Mouse (Mus musculus): ENCODE results near the gene Atxn2. TPM values are rescaled to one million over a fixed set of nuclear protein-coding genes. Genes with fewer than 3 reads are reported as not detected.
A peak's percentile ranks its signal among the peaks of the same experiment; 100 is the strongest.
"Not testable (repeated sequence)": the region's sequence is repeated elsewhere in the genome, so short reads cannot be mapped to it uniquely, and the experiment has no call there.

The Atxn2 gene
- 100 to 1,000 TPM; 143 to 153 (median 147) TPM for total RNA-seq (2022)

- peak; percentile 86 for DNase-seq (ENCODE audit: low spot score)
Observed at GRCm38 (mm10) chr5:121711174-121711927, at the start of gene Atxn2. Gene Atxn2 (plus strand): TSS chr5:121711337.

GRCm38 (mm10) chr5:121661494-121661893, 49.6 kb upstream of the Atxn2 start:
- no peak for DNase-seq (ENCODE audit: low spot score)

GRCm38 (mm10) chr5:121663456-121663855, 47.7 kb upstream of the Atxn2 start:
- DNase-seq (ENCODE audit: low spot score): no peak

GRCm38 (mm10) chr5:121664078-121664477, 47.1 kb upstream of the Atxn2 start:
- DNase-seq (ENCODE audit: low spot score): no peak

GRCm38 (mm10) chr5:121664971-121665370, 46.2 kb upstream of the Atxn2 start:
- no peak for DNase-seq (ENCODE audit: low spot score)

GRCm38 (mm10) chr5:121667067-121667466, 44.1 kb upstream of the Atxn2 start:
- no peak for DNase-seq (ENCODE audit: low spot score)

GRCm38 (mm10) chr5:121668411-121668810, 42.7 kb upstream of the Atxn2 start:
- no peak for DNase-seq (ENCODE audit: low spot score)

GRCm38 (mm10) chr5:121670412-121670811, 40.7 kb upstream of the Atxn2 start:
- DNase-seq (ENCODE audit: low spot score): no peak

- DNase-seq (ENCODE audit: low spot score): no peak
Observed at GRCm38 (mm10) chr5:121682250-121682649, 28.9 kb upstream of the Atxn2 start.

GRCm38 (mm10) chr5:121685495-121685894, 25.6 kb upstream of the Atxn2 start:
- DNase-seq (ENCODE audit: low spot score): no peak

GRCm38 (mm10) chr5:121686113-121686898, 24.8 kb upstream of the Atxn2 start:
- no peak for DNase-seq (ENCODE audit: low spot score)

- DNase-seq (ENCODE audit: low spot score): peak; percentile 44
Observed at GRCm38 (mm10) chr5:121690482-121691211, 20.5 kb upstream of the Atxn2 start.

GRCm38 (mm10) chr5:121691436-121691835, 19.7 kb upstream of the Atxn2 start:
- not testable (repeated sequence) for DNase-seq (ENCODE audit: low spot score)

GRCm38 (mm10) chr5:121692897-121693296, 18.2 kb upstream of the Atxn2 start:
- no peak for DNase-seq (ENCODE audit: low spot score)

GRCm38 (mm10) chr5:121696761-121697160, 14.4 kb upstream of the Atxn2 start:
- DNase-seq (ENCODE audit: low spot score): no peak

GRCm38 (mm10) chr5:121699891-121700290, 11.2 kb upstream of the Atxn2 start:
- DNase-seq (ENCODE audit: low spot score): no peak

- no peak for DNase-seq (ENCODE audit: low spot score)
Observed at GRCm38 (mm10) chr5:121700496-121700895, 10.6 kb upstream of the Atxn2 start.

- no peak for DNase-seq (ENCODE audit: low spot score)
Observed at GRCm38 (mm10) chr5:121701111-121701769, 9.9 kb upstream of the Atxn2 start.

- no peak for DNase-seq (ENCODE audit: low spot score)
Observed at GRCm38 (mm10) chr5:121703341-121703740, 7.8 kb upstream of the Atxn2 start.

GRCm38 (mm10) chr5:121704512-121705248, 6.5 kb upstream of the Atxn2 start:
- DNase-seq (ENCODE audit: low spot score): no peak

- DNase-seq (ENCODE audit: low spot score): no peak
Observed at GRCm38 (mm10) chr5:121710402-121710801, 735 bp upstream of the Atxn2 start.

Measured in heart, adult 8-10 months (tissue).